In the genomic region with DNA sequence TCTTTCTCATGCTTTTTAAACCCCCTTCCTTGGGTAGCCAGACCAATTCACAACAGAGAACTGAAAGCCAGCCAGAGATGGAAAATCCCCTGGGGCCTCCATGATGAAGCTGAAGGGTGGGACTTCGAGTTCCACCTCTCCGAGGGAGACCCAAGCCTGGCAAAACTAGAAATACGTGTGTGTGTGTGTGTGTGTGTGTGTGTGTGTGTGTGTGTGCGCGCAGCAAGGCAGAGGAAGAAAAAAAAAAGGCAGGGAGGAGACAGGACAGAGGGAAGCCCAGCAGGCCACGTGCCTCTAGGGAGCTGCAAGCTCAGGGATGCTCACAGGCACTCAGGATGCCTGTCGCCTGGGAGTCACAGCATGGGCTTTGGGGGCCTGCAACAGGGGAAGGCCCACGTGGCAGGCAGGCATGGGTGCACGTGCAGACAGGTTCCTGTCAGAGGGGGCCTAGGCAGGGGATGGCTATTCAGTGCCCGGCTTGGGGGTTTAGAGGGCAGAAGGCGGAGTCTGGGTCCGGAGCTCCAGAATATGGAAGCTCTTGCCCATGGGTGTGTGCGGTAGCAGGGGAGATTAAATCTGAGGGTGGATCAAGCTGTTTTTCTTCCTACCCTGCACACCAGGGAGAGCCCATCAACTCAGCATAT, we compare ENCODE assay signal across 9 mouse cellular contexts. TPM values are rescaled to one million over a fixed set of nuclear protein-coding genes. Genes with fewer than 3 reads are reported as not detected.
DNase-seq lines count a peak whose midpoint lies in the region; ATAC-seq lines count a peak whose summit lies in the region.
"Had no signal": no experiment of that assay in that cellular context is flagged by ENCODE, and none has a peak within 500 bp of the region (broad histone marks: within the 10 kb centered on the region; RNA-seq: fewer than 3 reads in every experiment).

No protein-coding gene starts in this region.

- ATAC-seq in cerebellum, adult (ENCODE audit: insufficient number of reproducible peaks, low FRiP score, low TSS enrichment): no peak
- peak; percentile 44; the same call in 1 of the 2 replicates for ATAC-seq in heart, embryonic 14.5 days (ENCODE audit: insufficient number of reproducible peaks, insufficient read depth, low FRiP score, low read depth)
- no peak for ATAC-seq in limb, embryonic 15.5 days (ENCODE audit: insufficient number of reproducible peaks, low FRiP score, low TSS enrichment, low read depth)
- peak; percentile 26 for ATAC-seq in neural tube, embryonic 14.5 days (ENCODE audit: low read depth)

- peak overlapping the region; percentile 95 for H3K27ac ChIP-seq in heart, embryonic 14.5 days (replicated peaks in 1 of 2; ENCODE audit: control insufficient read depth in 1 of 2, insufficient read depth in 1 of 2, low read depth in 2 of 2, low read length in 2 of 2)
- peak overlapping the region; percentile 92 for H3K27ac ChIP-seq in limb, embryonic 15.5 days
- H3K27ac ChIP-seq in neural tube, embryonic 14.5 days (ENCODE audit: low read depth, low read length): peak overlapping the region; percentile 93

- peaks cover 58 to 72% of the 10 kb centered on the region in 2 experiments for H3K4me1 ChIP-seq in heart, embryonic 14.5 days (ENCODE audit: control insufficient read depth in 2 of 2, insufficient read depth in 2 of 2, low read length in 2 of 2)
- peaks cover 85% of the 10 kb centered on the region for H3K4me1 ChIP-seq in limb, embryonic 15.5 days
- peaks cover 40% of the 10 kb centered on the region for H3K4me1 ChIP-seq in neural tube, embryonic 14.5 days (ENCODE audit: control insufficient read depth, insufficient read depth, low read length)

- peak; percentile 33 for DNase-seq in cerebellum, adult 11 months
- peak; percentile 47 to 59 for DNase-seq in spleen, adult 18-20 months
- DNase-seq in spleen, adult 12 weeks (ENCODE audit: low spot score): no peak
- DNase-seq in urinary bladder, postnatal 4 days (ENCODE audit: low spot score in 2 of 2): no peak

- peak overlapping the region; percentile 77 for H3K4me2 ChIP-seq in heart, embryonic 14.5 days (ENCODE audit: low read length)
- peak overlapping the region; percentile 64 for H3K4me2 ChIP-seq in limb, embryonic 15.5 days
- peak overlapping the region; percentile 67 for H3K4me2 ChIP-seq in neural tube, embryonic 14.5 days (ENCODE audit: low read depth, low read length)

- H3K9ac ChIP-seq in heart, embryonic 14.5 days (ENCODE audit: low read length): peak overlapping the region; percentile 75
- peak overlapping the region; percentile 47 for H3K9ac ChIP-seq in limb, embryonic 15.5 days
- H3K9ac ChIP-seq in neural tube, embryonic 14.5 days (replicated peaks; ENCODE audit: low read depth, low read length): peak overlapping the region; percentile 60

- H3K36me3 ChIP-seq in heart, embryonic 14.5 days (ENCODE audit: control insufficient read depth, insufficient read depth, low read length): peaks cover 27% of the 10 kb centered on the region
- H3K36me3 ChIP-seq in limb, embryonic 15.5 days: peaks cover 29% of the 10 kb centered on the region
- peaks cover 8% of the 10 kb centered on the region; the same call in 1 of the 2 replicates for H3K36me3 ChIP-seq in neural tube, embryonic 14.5 days (ENCODE audit: control insufficient read depth, insufficient read depth, low read length)

- H3K4me3 ChIP-seq in heart, embryonic 14.5 days (ENCODE audit: control insufficient read depth in 1 of 2, insufficient read depth in 1 of 2, low read depth in 1 of 2, low read length in 2 of 2): peak overlapping the region; percentile 29 to 52
- H3K4me3 ChIP-seq in limb, embryonic 15.5 days: peak overlapping the region; percentile 44
- H3K4me3 ChIP-seq in neural tube, embryonic 14.5 days (ENCODE audit: low read depth, low read length): peak overlapping the region; percentile 35; the same call in 1 of the 2 replicates

- 11% methylated on average over 11 of the region's 13 CpGs for WGBS in heart, embryonic 14.5 days
- WGBS in limb, embryonic 15.5 days: 9% methylated on average over 12 of the region's 13 CpGs
- 7% methylated on average over 13 of the region's 13 CpGs for WGBS in neural tube, embryonic 14.5 days

- no peaks in the 10 kb centered on the region for H3K9me3 ChIP-seq in heart, embryonic 14.5 days (ENCODE audit: control insufficient read depth, low read length)
- H3K9me3 ChIP-seq in limb, embryonic 15.5 days: no peaks in the 10 kb centered on the region
- no peaks in the 10 kb centered on the region for H3K9me3 ChIP-seq in neural tube, embryonic 14.5 days (ENCODE audit: control insufficient read depth, low read length)

- no peaks in the 10 kb centered on the region for H3K27me3 ChIP-seq in heart, embryonic 14.5 days (ENCODE audit: control insufficient read depth, insufficient read depth, low read length)
- no peaks in the 10 kb centered on the region for H3K27me3 ChIP-seq in limb, embryonic 15.5 days
- no peaks in the 10 kb centered on the region for H3K27me3 ChIP-seq in neural tube, embryonic 14.5 days (ENCODE audit: control insufficient read depth, insufficient read depth, low read length)
- H3K27me3 ChIP-seq: Patski had no signal

RNA-seq across cellular contexts. Expression of a gene that starts 28.0 kb away (rescaled TPM):
- 0.43 and 0.68 TPM in 2 replicates for polyA plus RNA-seq in heart, embryonic 14.5 days (2014; fragmentation: Nextera tagmentation; extraction: Ambion mirVana)
- 0.78 and 0.93 TPM in 2 replicates for polyA plus RNA-seq in limb, embryonic 15.5 days (2015; fragmentation: Nextera tagmentation; extraction: Ambion mirVana)
- polyA plus RNA-seq in neural tube, embryonic 14.5 days (2014; fragmentation: Nextera tagmentation; extraction: Ambion mirVana): 3.4 and 3.9 TPM in 2 replicates

RNA-seq across cellular contexts. Expression of a gene that starts 42.4 kb away (rescaled TPM):
- polyA plus RNA-seq in heart, embryonic 14.5 days (2014; fragmentation: Nextera tagmentation; extraction: Ambion mirVana): 7.1 and 7.4 TPM in 2 replicates
- 13.2 and 13.8 TPM in 2 replicates for polyA plus RNA-seq in limb, embryonic 15.5 days (2015; fragmentation: Nextera tagmentation; extraction: Ambion mirVana)
- 4.2 and 4.5 TPM in 2 replicates for polyA plus RNA-seq in neural tube, embryonic 14.5 days (2014; fragmentation: Nextera tagmentation; extraction: Ambion mirVana)

Comparison
In these comparisons a context has a peak if more than half of its experiments do, and no peak if none do; other contexts are left out.
1. DNase-seq: peak in cerebellum, adult 11 months (single experiment) and spleen, adult 18-20 months (2 of 2); none in spleen, adult 12 weeks (single experiment) and urinary bladder, postnatal 4 days (0 of 2).
2. ATAC-seq: peak in heart, embryonic 14.5 days (single experiment) and neural tube, embryonic 14.5 days (single experiment); none in cerebellum, adult (single experiment) and limb, embryonic 15.5 days (single experiment).
3. Peak in every context shown above with its lines, with median percentiles within 50 percentile points of each other: H3K27ac ChIP-seq, H3K4me2 ChIP-seq, H3K4me3 ChIP-seq and H3K9ac ChIP-seq.